Mouse (Mus musculus) embryonic stem cell, embryonic (primary cell): ENCODE data around the gene Polr1c.

ENCODE experiments used
- CTCF ChIA-PET, 4 experiments: fragments of 300-600 bp in 2 of 4; fragments of 350-600 bp in 2 of 4; sonication (Branson Sonifier 250); formaldehyde crosslinking; loops; one replicate each; lab custom pipeline; 2022; ENCODE audit warnings: inconsistent platforms in 2 of 4; lab: Charles Lee
- POLR2A ChIA-PET, 4 experiments: fragments of 300-600 bp in 2 of 4; fragments of 350-600 bp in 2 of 4; sonication (Branson Sonifier 250); formaldehyde crosslinking; loops; one replicate each; lab custom pipeline; 2022; ENCODE audit warnings: antibody characterized with exemption in 4 of 4, inconsistent platforms in 1 of 4; lab: Charles Lee

Gene Polr1c

GRCm38 (mm10) chr17:46253452-46254084, 5.7 kb upstream of the Polr1c start, which contains the start of gene Lrrc73:
Gene Lrrc73, plus strand, starts transcription at chr17:46253531.
- CTCF ChIA-PET, result interaction anchor here in 3 of 4 experiments (0.6 to 2.8 kb wide), 7 partner anchors 12 to 93 kb away, joined by 3 to 30 read pairs (median 4); partner anchors contain the start of gene Gtpbp2 (in 1 of the 3)
- POLR2A ChIA-PET, result interaction anchor here (0.6 to 18.8 kb wide), 26 partner anchors 9 to 604 kb away, joined by 3 to 262 read pairs (median 3); partner anchors contain the start of genes Abcc10 (in 1 of the 4), Mad2l1bp (in 1 of the 4), Polh (in 1 of the 4) and Tjap1 (in 1 of the 4)

- CTCF ChIA-PET, result interaction anchor here (0.6 to 2.8 kb wide), 42 partner anchors 8 to 662 kb away, joined by 3 to 30 read pairs (median 4); partner anchors contain the start of genes Abcc10 (in 1 of the 4), Crip3 (in 1 of the 4), Mad2l1bp (in 1 of the 4) and Polh (in 1 of the 4)
- POLR2A ChIA-PET, result interaction anchor here (0.5 to 18.8 kb wide), 39 partner anchors 8 to 522 kb away, joined by 3 to 262 read pairs (median 4); partner anchors contain the start of genes Abcc10 (in 1 of the 4), Crip3 (in 1 of the 4), Klhdc3 (in 1 of the 4) and Mad2l1bp (in 1 of the 4)
These were observed 5.0 kb upstream of the Polr1c start for GRCm38 (mm10) chr17:46252571-46253451.

DNA sequence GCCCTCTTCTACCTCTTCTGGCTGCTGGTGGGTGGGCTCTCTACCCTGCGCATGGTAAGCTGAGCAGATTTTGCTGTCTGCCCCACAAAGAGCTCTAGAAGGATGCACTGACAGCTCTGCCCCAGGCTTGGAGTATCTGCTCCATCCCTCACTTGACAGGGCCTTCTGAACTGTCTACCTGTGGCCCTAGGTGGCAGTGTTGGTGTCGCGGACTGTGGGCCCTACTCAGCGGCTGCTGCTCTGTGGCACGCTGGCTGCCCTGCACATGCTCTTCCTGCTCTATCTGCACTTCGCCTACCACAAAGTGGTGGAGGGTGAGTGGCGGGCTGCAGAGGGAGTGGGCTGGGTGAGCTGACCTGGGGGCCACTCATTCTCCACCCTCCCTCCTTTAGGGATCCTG, 3.3 kb upstream of the Polr1c start:
- POLR2A ChIA-PET, result interaction anchor here in 3 of 4 experiments (0.9 to 18.8 kb wide), 12 partner anchors 9 to 81 kb away, joined by 3 to 262 read pairs (median 6); partner anchors contain the start of genes Abcc10 (in 1 of the 3), Polh (in 1 of the 3), Tjap1 (in 1 of the 3) and Xpo5 (in 1 of the 3)
- CTCF ChIA-PET, result interaction anchor here (0.5 to 2.2 kb wide), 5 partner anchors 10 to 703 kb away, joined by 3 to 14 read pairs (median 3); no protein-coding TSS in a partner anchor

DNA sequence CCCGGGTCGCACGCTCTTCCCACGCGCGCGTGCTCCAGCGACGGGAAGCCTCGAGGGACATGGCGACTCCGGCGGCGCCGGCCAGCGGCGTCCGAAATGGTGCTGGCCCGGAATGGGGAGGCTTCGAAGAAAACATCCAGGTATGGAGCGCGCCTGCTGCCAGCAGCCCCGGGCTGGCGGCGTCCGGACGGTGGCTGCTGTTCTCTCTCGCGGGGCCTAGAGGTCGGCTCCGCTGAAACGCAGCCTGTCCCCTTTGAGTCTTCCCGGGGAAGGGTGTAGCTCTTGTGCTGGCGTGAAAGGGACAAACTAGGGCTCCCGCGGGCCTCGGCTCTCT, 302 bp upstream of the Polr1c start:
- ChIA-PET CTCF (interaction anchor here in 2 of 4 experiments (0.5 to 1.3 kb wide), 2 partner anchors 80 to 430 kb away, joined by 3 to 7 read pairs; partner anchors contain the start of genes Abcc10 (in 1 of the 2) and Mea1 (in 1 of the 2)), POLR2A (interaction anchor here in 3 of 4 experiments (0.9 to 18.8 kb wide), 17 partner anchors 8 to 190 kb away, joined by 3 to 262 read pairs (median 4); partner anchors contain the start of genes Polh (in 3 of the 3), Xpo5 (in 3 of the 3), Mad2l1bp (in 1 of the 3) and Slc22a7 (in 1 of the 3))

DNA sequence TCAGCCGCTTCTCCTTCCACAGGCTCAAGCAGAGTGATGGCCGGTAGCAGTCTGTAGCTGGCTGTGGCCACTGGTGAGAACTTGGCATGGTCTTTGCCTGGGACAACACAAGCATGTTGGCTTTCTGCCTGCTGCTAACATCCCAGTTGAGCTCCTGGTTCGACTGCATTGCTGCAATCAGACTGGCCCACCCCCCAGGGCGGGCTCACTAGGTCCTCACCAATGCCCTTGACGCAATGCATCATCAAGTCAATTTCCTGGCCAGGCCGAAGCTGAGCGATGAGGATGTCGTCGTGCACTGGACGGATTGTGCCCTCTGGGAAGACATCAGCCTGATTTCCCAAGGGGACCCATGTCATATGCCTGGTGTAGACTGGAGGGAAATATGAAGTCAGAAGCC, 3.3 kb downstream of the Polr1c start:
- POLR2A ChIA-PET, result interaction anchor here (0.5 to 18.8 kb wide), 28 partner anchors 7 to 304 kb away, joined by 3 to 262 read pairs (median 4); partner anchors contain the start of genes Lrrc73 (in 2 of the 4), Polh (in 2 of the 4), Xpo5 (in 2 of the 4) and Abcc10 (in 1 of the 4)
- CTCF ChIA-PET, result interaction anchor here in 3 of 4 experiments (0.6 to 2.0 kb wide), 3 partner anchors 8 to 30 kb away, joined by 3 to 10 read pairs (median 3); no protein-coding TSS in a partner anchor

- POLR2A ChIA-PET, result interaction anchor here (0.7 to 18.8 kb wide), 22 partner anchors 8 to 253 kb away, joined by 3 to 262 read pairs (median 4); partner anchors contain the start of genes Abcc10 (in 1 of the 4), Dnph1 (in 1 of the 4), Lrrc73 (in 1 of the 4) and Polh (in 1 of the 4)
- CTCF ChIA-PET, result interaction anchor here in 1 of 4 experiments (1.1 to 2.0 kb wide), 2 partner anchors 9 to 23 kb away, joined by 3 to 10 read pairs; no protein-coding TSS in a partner anchor
These were observed 4.2 kb downstream of the Polr1c start for GRCm38 (mm10) chr17:46243624-46244023.

DNA sequence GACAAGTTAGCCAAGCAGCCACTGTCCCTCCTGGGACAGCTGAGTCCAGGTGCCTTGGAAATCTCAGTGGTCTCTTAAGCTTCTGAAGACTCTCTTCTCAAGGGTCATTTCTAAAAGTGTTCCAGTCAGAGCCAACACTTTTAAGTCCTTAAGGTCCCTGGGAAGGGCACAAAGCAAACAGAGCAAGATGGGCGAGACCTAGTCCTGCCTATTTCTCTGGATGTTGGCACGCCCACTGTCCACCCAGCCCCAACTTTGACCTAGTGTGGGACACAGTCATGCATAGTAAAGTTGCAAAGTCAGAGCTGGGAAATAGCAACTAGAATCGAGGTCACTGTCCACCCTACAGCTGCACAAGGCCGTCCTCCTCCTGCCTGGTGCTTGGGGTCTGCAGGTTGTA, 4.9 kb downstream of the Polr1c start:
- ChIA-PET CTCF (interaction anchor here in 3 of 4 experiments (0.5 to 2.2 kb wide), 5 partner anchors 9 to 164 kb away, joined by 3 to 14 read pairs (median 6); partner anchors contain the start of gene Lrrc73 (in 1 of the 3)), POLR2A (interaction anchor here in 3 of 4 experiments (1.0 to 18.8 kb wide), 20 partner anchors 9 to 210 kb away, joined by 3 to 262 read pairs (median 5); partner anchors contain the start of genes Abcc10 (in 1 of the 3), Lrrc73 (in 1 of the 3), Polh (in 1 of the 3) and Xpo5 (in 1 of the 3))

- POLR2A ChIA-PET, result interaction anchor here in 3 of 4 experiments (1.0 to 18.8 kb wide), 15 partner anchors 10 to 209 kb away, joined by 3 to 262 read pairs (median 5); partner anchors contain the start of genes Abcc10 (in 1 of the 3) and Lrrc73 (in 1 of the 3)
These were observed 5.6 kb downstream of the Polr1c start for GRCm38 (mm10) chr17:46242274-46242673.

GRCm38 (mm10) chr17:46241471-46241870, 6.4 kb downstream of the Polr1c start:
- ChIA-PET CTCF (interaction anchor here in 1 of 4 experiments (2.2 kb wide), 1 partner anchor 11 kb away, joined by 6 read pairs; the partner anchor contains the start of gene Lrrc73), POLR2A (interaction anchor here in 3 of 4 experiments (0.7 to 18.8 kb wide), 14 partner anchors 10 to 1547 kb away, joined by 3 to 262 read pairs (median 6); partner anchors contain the start of genes Lrrc73 (in 1 of the 3), Polh (in 1 of the 3) and Xpo5 (in 1 of the 3))

More at GRCm38 (mm10) chr17:46242274-46242673, 5.6 kb downstream of the Polr1c start:
- CTCF ChIA-PET, result interaction anchor here in 3 of 4 experiments (0.5 to 2.2 kb wide), 4 partner anchors 10 to 165 kb away, joined by 3 to 14 read pairs (median 6); partner anchors contain the start of gene Lrrc73 (in 1 of the 3)

DNA sequence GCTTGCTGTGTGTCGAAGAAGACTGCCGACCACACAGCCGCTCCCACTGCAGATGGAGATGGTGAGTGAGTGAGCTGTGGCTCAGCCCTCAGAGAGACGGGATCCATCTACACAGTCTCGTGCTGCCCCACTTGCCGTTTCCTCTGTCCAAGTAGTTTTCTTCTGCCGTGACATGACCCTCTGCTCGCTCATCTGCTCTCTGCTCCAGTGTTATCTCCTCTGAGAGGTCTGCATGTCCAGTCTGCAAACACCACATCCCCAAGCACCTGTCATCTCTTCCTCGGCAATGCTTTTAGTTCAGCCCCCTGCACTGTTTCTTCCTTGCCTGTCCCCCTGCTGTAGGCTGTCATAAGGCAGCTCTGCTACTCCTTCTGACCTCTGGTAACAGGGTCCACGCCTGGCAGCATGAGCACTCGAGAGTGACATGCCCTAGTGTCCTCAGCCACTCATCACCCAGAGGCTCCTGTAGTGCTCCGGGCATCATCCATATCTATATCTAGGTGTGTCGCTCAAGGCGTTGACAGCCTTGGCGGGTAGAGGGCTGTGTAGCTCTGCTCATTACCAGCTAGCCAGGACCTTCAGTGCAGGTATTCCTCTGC, 8.2 kb downstream of the Polr1c start:
- POLR2A ChIA-PET, result interaction anchor here in 2 of 4 experiments (0.7 to 18.8 kb wide), 12 partner anchors 9 to 71 kb away, joined by 3 to 262 read pairs (median 15); partner anchors contain the start of genes Lrrc73 (in 1 of the 2), Polh (in 1 of the 2) and Xpo5 (in 1 of the 2)
- CTCF ChIA-PET, result interaction anchor here in 2 of 4 experiments (0.6 to 1.5 kb wide), 3 partner anchors 13 to 821 kb away, joined by 3 to 6 read pairs (median 3); no protein-coding TSS in a partner anchor

DNA sequence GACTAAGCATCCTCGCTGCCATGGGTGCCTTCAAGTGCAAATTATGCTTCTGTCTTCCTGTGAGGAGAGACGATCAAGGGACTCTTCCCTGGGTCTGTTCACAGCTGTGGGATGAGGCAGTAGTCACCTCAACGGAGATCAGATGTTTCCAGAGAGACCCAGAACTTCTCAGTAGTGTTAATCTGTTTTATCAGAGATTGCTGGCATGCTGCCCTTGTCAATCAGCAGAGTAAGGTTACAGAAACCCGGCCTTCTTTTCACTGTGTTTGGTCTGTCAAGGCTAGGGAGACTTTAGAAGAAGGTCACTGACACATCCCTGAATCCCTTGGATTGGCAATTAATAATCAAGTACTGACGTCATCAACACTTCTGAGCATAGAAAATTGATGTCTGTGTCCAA, 10.4 kb downstream of the Polr1c start:
- CTCF ChIA-PET, result no interaction called here

GRCm38 (mm10) chr17:46237079-46237478, 10.8 kb downstream of the Polr1c start:
- POLR2A ChIA-PET, result interaction anchor here in 3 of 4 experiments (0.6 to 18.8 kb wide), 15 partner anchors 8 to 489 kb away, joined by 3 to 262 read pairs (median 7); partner anchors contain the start of genes Polr1c (in 1 of the 3) and Yipf3 (in 1 of the 3)
- CTCF ChIA-PET, result no interaction called here

More for the DNA sequence above, 10.4 kb downstream of the Polr1c start:
- POLR2A ChIA-PET, result interaction anchor here in 3 of 4 experiments (0.9 to 18.8 kb wide), 15 partner anchors 8 to 67 kb away, joined by 3 to 262 read pairs (median 7); partner anchors contain the start of genes Polh (in 1 of the 3), Polr1c (in 1 of the 3), Xpo5 (in 1 of the 3) and Yipf3 (in 1 of the 3)

DNA sequence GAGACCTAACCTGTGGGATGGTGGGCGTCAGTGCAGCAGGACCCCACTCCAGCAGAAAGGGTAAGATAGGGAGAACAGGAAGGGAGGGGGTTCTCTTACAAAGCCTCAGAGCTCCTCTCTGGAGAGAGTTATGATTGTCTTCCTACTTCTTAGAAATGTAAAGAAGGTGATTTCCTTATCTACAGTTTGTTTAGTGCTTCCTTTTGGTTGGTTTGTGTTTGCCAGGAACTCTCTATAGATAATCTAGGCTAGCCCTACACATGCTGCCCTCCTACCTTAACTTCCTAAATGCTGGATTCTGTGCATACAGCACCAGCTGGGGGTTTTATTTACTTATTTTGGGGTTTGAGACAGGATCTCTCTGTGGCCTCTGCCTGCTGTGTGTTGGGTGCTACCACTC, 11.8 kb downstream of the Polr1c start:
- ChIA-PET POLR2A (interaction anchor here in 3 of 4 experiments (0.7 to 18.8 kb wide), 12 partner anchors 8 to 65 kb away, joined by 3 to 262 read pairs (median 4); partner anchors contain the start of genes Polr1c (in 2 of the 3) and Yipf3 (in 2 of the 3)), CTCF (interaction anchor here in 1 of 4 experiments (0.6 kb wide), 1 partner anchor 60 kb away, joined by 3 read pairs; no protein-coding TSS in a partner anchor)

DNA sequence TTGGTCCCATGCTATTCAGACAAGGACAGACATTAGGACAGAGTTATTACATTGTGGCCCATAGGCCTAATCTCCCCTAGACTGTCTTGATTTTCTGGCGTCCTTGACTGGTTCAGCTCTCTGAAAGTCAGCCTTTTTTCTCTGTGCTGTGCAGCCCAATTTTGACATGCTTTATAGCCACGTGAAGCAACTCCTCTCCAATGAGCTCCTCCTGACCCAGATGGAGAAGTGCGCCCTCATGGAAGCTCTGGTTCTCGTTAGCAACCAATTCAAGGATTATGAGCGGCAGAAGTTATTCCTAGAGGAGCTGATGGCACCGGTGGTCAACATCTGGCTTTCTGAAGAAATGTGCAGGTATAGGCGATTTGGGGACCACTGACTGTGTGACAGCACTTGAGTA, 20.3 kb downstream of the Polr1c start:
- ChIA-PET CTCF (no interaction called here), POLR2A (interaction anchor here in 2 of 4 experiments (0.6 to 12.6 kb wide), 10 partner anchors 11 to 169 kb away, joined by 3 to 143 read pairs (median 5); partner anchors contain the start of genes Polh (in 2 of the 2), Xpo5 (in 2 of the 2), Polr1c (in 1 of the 2) and Yipf3 (in 1 of the 2))

GRCm38 (mm10) chr17:46221601-46222000, 26.3 kb downstream of the Polr1c start:
- CTCF ChIA-PET, result interaction anchor here in 1 of 4 experiments (1.2 kb wide), 1 partner anchor 31 kb away, joined by 3 read pairs; no protein-coding TSS in a partner anchor
- POLR2A ChIA-PET, result interaction anchor here in 1 of 4 experiments (1.0 to 9.9 kb wide), 3 partner anchors 11 to 19 kb away, joined by 3 to 59 read pairs (median 35); partner anchors contain the start of genes Polh and Xpo5
